Mouse (Mus musculus) cerebellum, postnatal 4 days (tissue): ENCODE results near the gene Brpf1.
"Not testable (repeated sequence)": the region's sequence is repeated elsewhere in the genome, so short reads cannot be mapped to it uniquely, and the experiment has no call there.

Experiments
- DNase-seq, 2 experiments: peaks; one replicate each; pipeline ENCODE4 v3.0.0; 2022; ENCODE audit warnings: low spot score in 2 of 2, mixed read lengths in 1 of 2

Brpf1 gene

GRCm38 (mm10) chr6:113306322-113306985 is 483 bp upstream of the Brpf1 start:
- peak; percentile 94 to 96 for DNase-seq

- DNase-seq = peak in 1 of 2 experiments; percentile 43
Measured at GRCm38 (mm10) chr6:113307481-113308121, 664 bp downstream of the Brpf1 start.

- peak in 1 of 2 experiments; percentile 84 for DNase-seq
Measured at GRCm38 (mm10) chr6:113308141-113308540, 1.2 kb downstream of the Brpf1 start.

- no peak for DNase-seq
Measured at GRCm38 (mm10) chr6:113315972-113316371, 9.0 kb downstream of the Brpf1 start.

GRCm38 (mm10) chr6:113326533-113327315 is 19.8 kb downstream of the Brpf1 start, which contains the start of gene Ogg1:
TSS of gene Ogg1 (plus strand) at chr6:113326972.
- peak; percentile 93 to 95 for DNase-seq

GRCm38 (mm10) chr6:113329396-113329795 is 22.5 kb downstream of the Brpf1 start:
- DNase-seq = no peak

- no peak for DNase-seq
Measured at GRCm38 (mm10) chr6:113330547-113330946, 23.6 kb downstream of the Brpf1 start.

GRCm38 (mm10) chr6:113331721-113332120 is 24.8 kb downstream of the Brpf1 start:
- DNase-seq = no peak

GRCm38 (mm10) chr6:113332734-113333133 is 25.8 kb downstream of the Brpf1 start:
- DNase-seq = not testable (repeated sequence)

- DNase-seq = peak in 1 of 2 experiments; percentile 49
Measured at GRCm38 (mm10) chr6:113333137-113333950, 26.4 kb downstream of the Brpf1 start.

- no peak for DNase-seq
Measured at GRCm38 (mm10) chr6:113334216-113334615, 27.3 kb downstream of the Brpf1 start.

- no peak for DNase-seq
Measured at GRCm38 (mm10) chr6:113336852-113337620, 30.1 kb downstream of the Brpf1 start.

- DNase-seq = no peak
Measured at GRCm38 (mm10) chr6:113341574-113341973, 34.6 kb downstream of the Brpf1 start.

- no peak for DNase-seq
Measured at GRCm38 (mm10) chr6:113342297-113342696, 35.4 kb downstream of the Brpf1 start.

GRCm38 (mm10) chr6:113343177-113344092 is 36.5 kb downstream of the Brpf1 start, which contains the start of gene Camk1:
TSS of gene Camk1 (minus strand) at chr6:113343984.
- DNase-seq = peak; percentile 43 to 54

GRCm38 (mm10) chr6:113344321-113344720 is 37.4 kb downstream of the Brpf1 start:
- peak in 1 of 2 experiments; percentile 48 for DNase-seq

GRCm38 (mm10) chr6:113346897-113347296 is 40.0 kb downstream of the Brpf1 start:
- DNase-seq = no peak

GRCm38 (mm10) chr6:113350538-113350937 is 43.6 kb downstream of the Brpf1 start:
- no peak for DNase-seq

GRCm38 (mm10) chr6:113351161-113351560 is 44.2 kb downstream of the Brpf1 start:
- DNase-seq = no peak

- no peak for DNase-seq
Measured at GRCm38 (mm10) chr6:113351653-113352052, 44.7 kb downstream of the Brpf1 start.
